Mouse (Mus musculus): ENCODE results near the gene Wnt5b. TPM values are rescaled to one million over a fixed set of nuclear protein-coding genes. Genes with fewer than 3 reads are reported as not detected.

Gene Wnt5b
- total RNA-seq, 1 experiment: 3.5 TPM

DNA sequence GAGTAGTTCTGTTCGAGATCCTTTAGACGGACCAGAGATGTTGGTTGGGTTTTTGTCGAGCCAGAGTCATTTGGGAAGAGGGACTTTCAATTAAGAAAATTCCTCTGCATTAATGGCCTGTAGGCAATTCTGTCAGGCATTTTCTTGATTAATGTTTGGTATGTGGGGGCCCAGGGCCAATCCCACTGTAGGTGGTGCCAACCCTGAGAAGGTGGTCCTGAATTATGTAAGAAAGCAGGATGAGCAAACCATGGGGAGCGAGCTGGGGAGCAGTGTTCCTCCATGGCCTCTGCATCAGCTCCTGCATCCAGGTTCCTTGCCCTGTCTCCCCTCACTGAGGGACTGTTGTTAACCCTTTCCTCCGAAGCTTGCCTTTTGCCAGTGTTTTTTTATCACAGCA, 30.7 kb downstream of the Wnt5b start:
- in situ Hi-C loops (cut with MboI; ENCODE audit: low sequenced_read_pairs in 2 of 2, unreplicated experiment in 2 of 2): no loop called here
- H3K36me3 ChIP-seq (ENCODE audit: control insufficient read depth, insufficient read depth, low read length, poor library complexity, severe bottlenecking): no peaks in the 10 kb centered on the region
- no peak overlapping the region for H3K4me3 ChIP-seq (ENCODE audit: insufficient read depth in 1 of 2, low read depth in 1 of 2, low read length in 2 of 2, poor library complexity in 1 of 2, severe bottlenecking in 1 of 2)
- TF ChIP-seq ZC3H11A (IDR thresholded peaks at IDR 0.05; ENCODE audit: borderline replicate concordance, low read depth, low read length) (no peak), CHD2 (IDR thresholded peaks at IDR 0.05; ENCODE audit: low read depth, low read length) (no peak), HCFC1 (IDR thresholded peaks at IDR 0.05; ENCODE audit: borderline replicate concordance, insufficient read depth, low read length) (no peak)
- no peak overlapping the region for H3K9ac ChIP-seq (ENCODE audit: insufficient read depth, low read depth, low read length, poor library complexity, severe bottlenecking)
- H3K27ac ChIP-seq (ENCODE audit: insufficient read depth, low read depth, low read length, poor library complexity, severe bottlenecking): no peak overlapping the region
- H3K9me3 ChIP-seq (ENCODE audit: control insufficient read depth, insufficient read depth, low read depth, low read length): no peaks in the 10 kb centered on the region
- DNase-seq (ENCODE audit: low read depth, low spot score): no peak
- H3K4me1 ChIP-seq (ENCODE audit: control insufficient read depth in 2 of 2, insufficient read depth in 2 of 2, low read length in 2 of 2, poor library complexity in 1 of 2): no peaks in the 10 kb centered on the region

DNA sequence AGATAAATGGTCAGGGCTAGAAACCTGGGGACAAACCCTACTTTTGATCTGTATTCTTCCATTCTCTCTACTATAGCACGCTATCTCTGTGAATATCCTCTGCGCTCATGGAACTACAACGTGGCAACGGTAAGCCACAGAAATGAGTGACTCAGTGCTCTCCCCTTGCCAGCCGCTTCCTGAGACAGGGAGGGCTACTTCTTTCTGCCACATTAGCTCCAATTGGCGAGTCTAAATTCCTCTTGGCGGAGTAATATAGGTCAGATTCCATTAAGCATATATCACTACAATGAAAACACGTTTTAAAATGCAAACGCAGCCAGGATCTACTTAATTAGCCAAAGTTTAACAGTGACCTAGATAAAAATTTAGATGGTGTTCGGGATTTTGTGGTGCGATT, 31.4 kb downstream of the Wnt5b start:
- TF ChIP-seq ZC3H11A (IDR thresholded peaks at IDR 0.05; ENCODE audit: borderline replicate concordance, low read depth, low read length): no peak
- no peak for TF ChIP-seq ZNF384 (IDR thresholded peaks at IDR 0.05; ENCODE audit: low read depth, low read length)
- no peak for TF ChIP-seq HCFC1 (IDR thresholded peaks at IDR 0.05; ENCODE audit: borderline replicate concordance, insufficient read depth, low read length)
- TF ChIP-seq CHD2 (IDR thresholded peaks at IDR 0.05; ENCODE audit: low read depth, low read length): no peak
- TF ChIP-seq MAFK (IDR thresholded peaks at IDR 0.05; ENCODE audit: insufficient read depth, low read depth, low read length): no peak
- Histone ChIP-seq H3K36me3 (ENCODE audit: control insufficient read depth, insufficient read depth, low read length, poor library complexity, severe bottlenecking) (no peaks in the 10 kb centered on the region), H3K9me3 (ENCODE audit: control insufficient read depth, insufficient read depth, low read depth, low read length) (no peaks in the 10 kb centered on the region), H3K9ac (ENCODE audit: insufficient read depth, low read depth, low read length, poor library complexity, severe bottlenecking) (no peak overlapping the region), H3K4me3 (ENCODE audit: insufficient read depth in 1 of 2, low read depth in 1 of 2, low read length in 2 of 2, poor library complexity in 1 of 2, severe bottlenecking in 1 of 2) (no peak overlapping the region), H3K27ac (ENCODE audit: insufficient read depth, low read depth, low read length, poor library complexity, severe bottlenecking) (no peak overlapping the region), H3K4me1 (ENCODE audit: control insufficient read depth in 2 of 2, insufficient read depth in 2 of 2, low read length in 2 of 2, poor library complexity in 1 of 2) (no peaks in the 10 kb centered on the region)
- in situ Hi-C loops (cut with MboI; ENCODE audit: low sequenced_read_pairs in 2 of 2, unreplicated experiment in 2 of 2): no loop called here
- no peak for DNase-seq (ENCODE audit: low read depth, low spot score)

DNA sequence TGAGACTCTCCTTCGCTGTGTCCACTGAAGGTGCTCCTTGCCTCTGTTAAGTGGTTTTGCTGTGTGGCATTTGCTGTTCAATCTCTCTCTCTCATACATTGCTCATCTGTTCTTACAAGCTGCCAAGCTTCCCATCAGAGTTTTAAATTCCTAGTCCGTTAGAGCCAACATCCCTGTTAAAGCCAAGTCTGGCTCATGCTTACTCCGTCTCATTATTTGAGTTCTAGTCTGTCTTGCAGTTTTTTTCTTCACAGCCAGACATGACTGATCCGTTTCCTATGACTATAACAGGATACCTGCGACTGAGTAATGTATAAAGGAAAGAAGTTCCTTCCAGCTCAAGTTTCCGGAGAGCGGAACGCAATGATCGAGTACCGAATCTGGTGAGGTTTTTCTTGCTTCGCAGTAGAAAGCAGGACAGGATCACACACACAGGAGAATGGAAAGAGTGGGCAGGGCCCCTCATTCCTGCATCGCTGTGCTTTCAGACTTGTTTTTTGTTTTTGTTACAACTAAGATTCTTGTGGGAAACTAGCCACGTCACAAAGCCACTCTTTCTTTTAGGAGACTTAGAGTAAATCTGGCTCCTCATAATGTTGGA, 34.6 kb downstream of the Wnt5b start:
- Histone ChIP-seq H3K9me3 (ENCODE audit: control insufficient read depth, insufficient read depth, low read depth, low read length) (no peaks in the 10 kb centered on the region), H3K36me3 (ENCODE audit: control insufficient read depth, insufficient read depth, low read length, poor library complexity, severe bottlenecking) (no peaks in the 10 kb centered on the region), H3K4me3 (ENCODE audit: insufficient read depth in 1 of 2, low read depth in 1 of 2, low read length in 2 of 2, poor library complexity in 1 of 2, severe bottlenecking in 1 of 2) (no peak overlapping the region), H3K27ac (ENCODE audit: insufficient read depth, low read depth, low read length, poor library complexity, severe bottlenecking) (no peak overlapping the region), H3K4me1 (ENCODE audit: control insufficient read depth in 2 of 2, insufficient read depth in 2 of 2, low read length in 2 of 2, poor library complexity in 1 of 2) (peaks cover 0 to 2% of the 10 kb centered on the region in 2 experiments; a peak in 1 of 4 replicates), H3K9ac (ENCODE audit: insufficient read depth, low read depth, low read length, poor library complexity, severe bottlenecking) (no peak overlapping the region)
- TF ChIP-seq ZC3H11A (IDR thresholded peaks at IDR 0.05; ENCODE audit: borderline replicate concordance, low read depth, low read length): no peak
- no peak for TF ChIP-seq MAFK (IDR thresholded peaks at IDR 0.05; ENCODE audit: insufficient read depth, low read depth, low read length)
- DNase-seq (ENCODE audit: low read depth, low spot score): no peak
- in situ Hi-C loops (cut with MboI; ENCODE audit: low sequenced_read_pairs in 2 of 2, unreplicated experiment in 2 of 2): no loop called here

DNA sequence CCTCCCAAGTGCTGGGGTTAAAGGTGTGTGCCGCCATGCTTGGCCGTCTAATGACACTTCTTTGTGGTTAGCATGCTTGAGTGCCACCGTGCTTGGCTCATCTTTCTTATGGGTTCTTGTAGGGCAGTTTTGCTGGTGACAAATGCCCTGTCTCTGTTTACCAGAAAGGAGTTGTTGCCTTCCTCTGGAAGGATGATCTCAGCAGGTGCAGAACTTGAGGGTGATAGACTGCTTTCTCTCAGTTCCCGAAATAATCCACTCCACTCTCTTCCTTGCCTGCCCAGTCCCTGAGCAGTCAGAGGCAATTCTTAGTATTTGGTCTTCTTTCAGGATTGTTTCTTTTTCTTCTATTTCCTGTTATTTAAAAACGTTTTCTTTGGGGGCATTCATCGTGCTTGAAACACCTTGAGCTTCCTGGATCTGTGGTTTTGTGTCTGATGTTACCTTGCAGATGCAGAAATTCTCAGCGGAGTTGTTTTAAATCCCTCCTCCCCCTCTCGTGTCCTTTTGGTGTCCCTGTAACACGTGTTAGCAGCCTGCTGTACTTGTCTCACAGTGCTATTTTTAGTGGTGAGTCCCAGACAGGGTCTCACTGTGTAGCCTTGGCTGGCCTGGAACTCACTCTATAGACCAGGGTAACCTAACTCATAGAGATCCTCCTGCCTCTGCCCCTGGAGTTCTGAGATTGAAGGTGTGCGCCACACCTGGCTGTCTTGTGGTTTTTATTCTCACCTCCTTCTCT, 35.3 kb downstream of the Wnt5b start:
- no peaks in the 10 kb centered on the region for H3K36me3 ChIP-seq (ENCODE audit: control insufficient read depth, insufficient read depth, low read length, poor library complexity, severe bottlenecking)
- TF ChIP-seq CHD2 (IDR thresholded peaks at IDR 0.05; ENCODE audit: low read depth, low read length): no peak
- TF ChIP-seq HCFC1 (IDR thresholded peaks at IDR 0.05; ENCODE audit: borderline replicate concordance, insufficient read depth, low read length): no peak
- no peak for TF ChIP-seq ZC3H11A (IDR thresholded peaks at IDR 0.05; ENCODE audit: borderline replicate concordance, low read depth, low read length)
- no peak for TF ChIP-seq ZNF384 (IDR thresholded peaks at IDR 0.05; ENCODE audit: low read depth, low read length)
- TF ChIP-seq MAFK (IDR thresholded peaks at IDR 0.05; ENCODE audit: insufficient read depth, low read depth, low read length): no peak
- DNase-seq (ENCODE audit: low read depth, low spot score): no peak
- no peak overlapping the region for H3K27ac ChIP-seq (ENCODE audit: insufficient read depth, low read depth, low read length, poor library complexity, severe bottlenecking)
- H3K9ac ChIP-seq (ENCODE audit: insufficient read depth, low read depth, low read length, poor library complexity, severe bottlenecking): no peak overlapping the region
- H3K4me1 ChIP-seq (ENCODE audit: control insufficient read depth in 2 of 2, insufficient read depth in 2 of 2, low read length in 2 of 2, poor library complexity in 1 of 2): peaks cover 0 to 2% of the 10 kb centered on the region in 2 experiments; a peak in 1 of 4 replicates
- no peak overlapping the region for H3K4me3 ChIP-seq (ENCODE audit: insufficient read depth in 1 of 2, low read depth in 1 of 2, low read length in 2 of 2, poor library complexity in 1 of 2, severe bottlenecking in 1 of 2)
- H3K9me3 ChIP-seq (ENCODE audit: control insufficient read depth, insufficient read depth, low read depth, low read length): no peaks in the 10 kb centered on the region
- in situ Hi-C loops (cut with MboI; ENCODE audit: low sequenced_read_pairs in 2 of 2, unreplicated experiment in 2 of 2): no loop called here
